Mouse (Mus musculus) lung, embryonic 14.5 days (tissue): ENCODE measurements around the gene Pianp. TPM values are rescaled to one million over a fixed set of nuclear protein-coding genes. Genes with fewer than 3 reads are reported as not detected.

ENCODE experiments used
- ATAC-seq: fragments of 200-750 bp; cut with Nextera tagmentation; 2 replicates; pipeline ENCODE4 v1.8.0; 2017; ENCODE audit warnings: mild to moderate bottlenecking, moderate TSS enrichment, moderate library complexity; ENCODE audit not compliant: insufficient read depth
- DNase-seq: peaks from one replicate; pipeline ENCODE4 v3.0.0-alpha.2; 2015
- H3K27ac ChIP-seq: fragments of 300-500 bp; sonication (generic); 2 replicates; pipeline ENCODE4 v1.5.1; 2014; ENCODE audit warnings: low read depth, mild to moderate bottlenecking, moderate library complexity
- H3K27me3 ChIP-seq: fragments of 300-500 bp; sonication (generic); 2 replicates; pipeline ENCODE4 v1.6.1; 2014; ENCODE audit warnings: low read length, control low read depth; ENCODE audit not compliant: insufficient read depth
- H3K36me3 ChIP-seq: fragments of 300-500 bp; sonication (generic); 2 replicates; pipeline ENCODE4 v1.6.1; 2014; ENCODE audit warnings: control low read depth; ENCODE audit not compliant: insufficient read depth
- H3K4me1 ChIP-seq: fragments of 300-500 bp; sonication (generic); 2 replicates; pipeline ENCODE4 v1.6.1; 2014; ENCODE audit warnings: antibody characterized with exemption, control low read depth; ENCODE audit not compliant: insufficient read depth
- H3K4me2 ChIP-seq: fragments of 300-500 bp; sonication (generic); 2 replicates; pipeline ENCODE4 v1.6.1; 2014; ENCODE audit warnings: mild to moderate bottlenecking
- H3K4me3 ChIP-seq: fragments of 300-500 bp; sonication (generic); 2 replicates; pipeline ENCODE4 v1.5.1; 2014; ENCODE audit warnings: low read depth, low read length
- H3K9ac ChIP-seq: fragments of 300-500 bp; sonication (generic); 2 replicates; pipeline ENCODE4 v1.6.1; 2014
- H3K9me3 ChIP-seq: fragments of 300-500 bp; sonication (generic); 2 replicates; pipeline ENCODE4 v1.6.1; 2016; ENCODE audit warnings: low read depth, low read length, control low read depth
- CTCF ChIP-seq: IDR thresholded peaks from 2 replicates; pipeline ENCODE4 v1.5.1; 2016; ENCODE audit warnings: antibody characterized with exemption, low read depth
- WGBS: fragments of 180-500 bp; shearing (Covaris S2); extraction: QIAGEN DNeasy Blood & Tissue Kit; methylation state at CpG from one replicate; pipeline ENCODE4 v1.1.7; 2014; 5-methylcytosine and 5-hydroxymethylcytosine counted together
- polyA plus RNA-seq: library from polyadenylated mRNA; unstranded; fragments of >200 nt; fragmentation: Nextera tagmentation; extraction: Ambion mirVana; gene quantifications from 2 replicates; pipeline ENCODE4 v1.2.1, GENCODE M21; 2014

Pianp gene
- polyA plus RNA-seq, 1 experiment from 2014 or later, result 0.59 TPM

DNA sequence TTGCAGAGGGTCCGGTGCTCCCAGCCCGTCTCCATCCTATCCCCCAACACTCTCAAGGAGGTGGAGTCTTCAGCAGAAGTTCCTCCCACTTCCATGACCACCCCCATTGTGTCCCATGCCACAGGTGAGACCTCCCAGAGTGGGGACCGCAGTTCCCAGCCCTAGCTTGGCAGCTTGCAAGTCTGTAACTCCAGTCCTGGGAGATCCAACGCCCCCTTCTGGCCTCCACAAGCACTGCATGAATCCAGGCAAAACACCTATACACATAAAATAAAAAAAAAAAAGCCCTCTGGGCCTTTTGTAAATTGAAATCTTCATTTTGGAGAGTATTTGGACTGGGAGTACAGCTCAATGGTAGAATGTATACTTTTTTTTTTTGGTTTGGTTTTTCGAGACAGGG is 54.7 kb downstream of the Pianp start:
- no peak overlapping the region for H3K27ac ChIP-seq
- no peaks in the 10 kb centered on the region for H3K9me3 ChIP-seq
- DNase-seq (peak; percentile 31), ATAC-seq (no peak)
- no peaks in the 10 kb centered on the region for H3K4me1 ChIP-seq
- H3K36me3 ChIP-seq, result peaks cover 83% of the 10 kb centered on the region
- H3K4me3 ChIP-seq, result no peak overlapping the region
- no peak overlapping the region for H3K4me2 ChIP-seq
- WGBS, result 56% methylated on average over 5 of the region's 5 CpGs
- H3K9ac ChIP-seq, result no peak overlapping the region
- no peaks in the 10 kb centered on the region for H3K27me3 ChIP-seq
- peak; percentile 47 for TF ChIP-seq CTCF

Other genes starting within 250 kb of the Pianp start
- not detected in 2 replicates for gene Gm45234, start 240.7 kb upstream of the Pianp start, polyA plus RNA-seq
- gene Atn1, start 240.2 kb upstream of the Pianp start, polyA plus RNA-seq, result 13.1 and 15.1 TPM in 2 replicates
- 2.2 and 4.1 TPM in 2 replicates for gene Eno2, start 227.0 kb upstream of the Pianp start, polyA plus RNA-seq
- gene Lrrc23, start 217.0 kb upstream of the Pianp start, polyA plus RNA-seq, result 0.17 and 0.58 TPM in 2 replicates
- 6.8 and 6.9 TPM in 2 replicates for gene Spsb2, start 188.0 kb upstream of the Pianp start, polyA plus RNA-seq
- gene Tpi1, start 182.4 kb upstream of the Pianp start, polyA plus RNA-seq, result 701 and 718 TPM in 2 replicates
- gene Usp5, start 167.2 kb upstream of the Pianp start, polyA plus RNA-seq, result 143 TPM in 2 replicates
- gene Cdca3, start 167.1 kb upstream of the Pianp start, polyA plus RNA-seq, result 204 and 206 TPM in 2 replicates
- gene Gnb3, start 156.4 kb upstream of the Pianp start, polyA plus RNA-seq, result 0.24 and 0.68 TPM in 2 replicates
- gene P3h3, start 138.9 kb upstream of the Pianp start, polyA plus RNA-seq, result 29.5 and 34.3 TPM in 2 replicates
- gene Gpr162, start 132.7 kb upstream of the Pianp start, polyA plus RNA-seq, result 0.08 and 0.30 TPM in 2 replicates
- 0.11 TPM in 1 of 2 replicates, not detected in the other for gene Cd4, start 108.5 kb upstream of the Pianp start, polyA plus RNA-seq
- 1.4 and 2.2 TPM in 2 replicates for gene Lag3, start 85.0 kb upstream of the Pianp start, polyA plus RNA-seq
- gene Ptms, start 76.6 kb upstream of the Pianp start, polyA plus RNA-seq, result 377 and 442 TPM in 2 replicates
- 390 and 401 TPM in 2 replicates for gene Mlf2, start 65.3 kb upstream of the Pianp start, polyA plus RNA-seq
- 147 and 155 TPM in 2 replicates for gene Cops7a, start 31.2 kb upstream of the Pianp start, polyA plus RNA-seq
- 13.2 and 14.8 TPM in 2 replicates for gene Zfp384, start 12.5 kb downstream of the Pianp start, polyA plus RNA-seq
- gene Ing4, start 43.1 kb downstream of the Pianp start, polyA plus RNA-seq, result 97.9 and 101 TPM in 2 replicates
- 13.6 TPM in 2 replicates for gene Acrbp, start 53.0 kb downstream of the Pianp start, polyA plus RNA-seq
- gene Lpar5, start 71.2 kb downstream of the Pianp start, polyA plus RNA-seq, result 0.31 and 0.49 TPM in 2 replicates
- 82.5 and 92.4 TPM in 2 replicates for gene Chd4, start 99.3 kb downstream of the Pianp start, polyA plus RNA-seq
- 58.5 and 70.6 TPM in 2 replicates for gene Nop2, start 135.2 kb downstream of the Pianp start, polyA plus RNA-seq
- 6.0 and 6.2 TPM in 2 replicates for gene Iffo1, start 148.5 kb downstream of the Pianp start, polyA plus RNA-seq
- 1,954 TPM in 2 replicates for gene Gapdh, start 169.8 kb downstream of the Pianp start, polyA plus RNA-seq
- gene Ncapd2, start 195.0 kb downstream of the Pianp start, polyA plus RNA-seq, result 151 and 167 TPM in 2 replicates
- 202 and 205 TPM in 2 replicates for gene Mrpl51, start 195.1 kb downstream of the Pianp start, polyA plus RNA-seq
- gene Vamp1, start 218.9 kb downstream of the Pianp start, polyA plus RNA-seq, result 2.4 and 2.6 TPM in 2 replicates
- gene Tapbpl, start 235.2 kb downstream of the Pianp start, polyA plus RNA-seq, result 4.3 and 5.4 TPM in 2 replicates
- gene Cd27, start 240.3 kb downstream of the Pianp start, polyA plus RNA-seq, result 1.9 and 2.0 TPM in 2 replicates